Mouse (Mus musculus) E14TG2a.4 (cell line): ENCODE results near the gene Bmper.

ENCODE experiments used
- H3K27me3 ChIP-seq: 2 replicates; pipeline ENCODE4 v1.6.1; 2014; ENCODE audit warnings: low read length, control low read depth; ENCODE audit not compliant: insufficient read depth
- H3K36me3 ChIP-seq: 2 replicates; pipeline ENCODE4 v1.6.1; 2014; ENCODE audit warnings: low read length, control low read depth; ENCODE audit not compliant: insufficient read depth
- H3K4me1 ChIP-seq: replicated peaks from 2 replicates; pipeline ENCODE4 v1.6.1; 2014; ENCODE audit warnings: low read depth, low read length, control low read depth
- H3K4me3 ChIP-seq: replicated peaks from 2 replicates; pipeline ENCODE4 v1.5.1; 2014; ENCODE audit warnings: mild to moderate bottlenecking, low read length
- H3K9me3 ChIP-seq: 2 replicates; pipeline ENCODE4 v1.6.1; 2014; ENCODE audit warnings: low read length, control low read depth
- CTCF ChIP-seq: conservative IDR thresholded peaks from 2 replicates; pipeline ENCODE4 v1.5.1; 2014; ENCODE audit warnings: low read length
- NANOG ChIP-seq: IDR thresholded peaks from 2 replicates; pipeline ENCODE4 v1.6.1; 2014; ENCODE audit warnings: borderline replicate concordance, low read length, mixed read lengths
- POU5F1 ChIP-seq: IDR thresholded peaks from 2 replicates; pipeline ENCODE4 v1.6.1; 2014; ENCODE audit warnings: low read length, borderline replicate concordance

Bmper gene

GRCm38 (mm10) chr9:23407416-23407815 is 184.5 kb downstream of the Bmper start:
- no peak for TF ChIP-seq POU5F1
- TF ChIP-seq NANOG, result no peak
- TF ChIP-seq CTCF, result no peak
- Histone ChIP-seq H3K4me3 (no peak overlapping the region), H3K9me3 (peaks cover 11% of the 10 kb centered on the region; the same call in 1 of the 2 replicates), H3K4me1 (no peaks in the 10 kb centered on the region), H3K27me3 (no peaks in the 10 kb centered on the region), H3K36me3 (no peaks in the 10 kb centered on the region)

GRCm38 (mm10) chr9:23407935-23408781 is 185.3 kb downstream of the Bmper start:
- Histone ChIP-seq H3K4me3 (no peak overlapping the region), H3K9me3 (peaks cover 11% of the 10 kb centered on the region; the same call in 1 of the 2 replicates), H3K27me3 (no peaks in the 10 kb centered on the region), H3K4me1 (no peaks in the 10 kb centered on the region), H3K36me3 (no peaks in the 10 kb centered on the region)
- no peak for TF ChIP-seq POU5F1
- TF ChIP-seq NANOG, result no peak
- TF ChIP-seq CTCF, result no peak

GRCm38 (mm10) chr9:23410567-23410966 is 187.7 kb downstream of the Bmper start:
- peaks cover 11% of the 10 kb centered on the region; the same call in 1 of the 2 replicates for H3K9me3 ChIP-seq
- H3K27me3 ChIP-seq, result no peaks in the 10 kb centered on the region
- H3K4me3 ChIP-seq, result no peak overlapping the region
- TF ChIP-seq POU5F1 (no peak), CTCF (no peak), NANOG (no peak)
- H3K36me3 ChIP-seq, result no peaks in the 10 kb centered on the region
- no peaks in the 10 kb centered on the region for H3K4me1 ChIP-seq

GRCm38 (mm10) chr9:23412956-23413355 is 190.1 kb downstream of the Bmper start:
- Histone ChIP-seq H3K27me3 (no peaks in the 10 kb centered on the region), H3K4me1 (no peaks in the 10 kb centered on the region), H3K9me3 (peaks cover 11% of the 10 kb centered on the region; the same call in 1 of the 2 replicates), H3K36me3 (no peaks in the 10 kb centered on the region), H3K4me3 (no peak overlapping the region)
- TF ChIP-seq NANOG, result no peak
- TF ChIP-seq CTCF, result no peak
- TF ChIP-seq POU5F1, result no peak

- no peaks in the 10 kb centered on the region for H3K4me1 ChIP-seq
- TF ChIP-seq POU5F1 (no peak), CTCF (no peak), NANOG (no peak)
- H3K27me3 ChIP-seq, result no peaks in the 10 kb centered on the region
- H3K36me3 ChIP-seq, result no peaks in the 10 kb centered on the region
- H3K4me3 ChIP-seq, result no peak overlapping the region
- no peaks in the 10 kb centered on the region for H3K9me3 ChIP-seq
Measured at GRCm38 (mm10) chr9:23419107-23419506, 196.2 kb downstream of the Bmper start.

GRCm38 (mm10) chr9:23423748-23424147 is 200.9 kb downstream of the Bmper start:
- H3K36me3 ChIP-seq, result no peaks in the 10 kb centered on the region
- H3K4me1 ChIP-seq, result no peaks in the 10 kb centered on the region
- TF ChIP-seq NANOG, result no peak
- TF ChIP-seq CTCF, result no peak
- TF ChIP-seq POU5F1, result no peak
- H3K4me3 ChIP-seq, result no peak overlapping the region
- H3K27me3 ChIP-seq, result no peaks in the 10 kb centered on the region
- H3K9me3 ChIP-seq, result no peaks in the 10 kb centered on the region

GRCm38 (mm10) chr9:23432631-23433030 is 209.8 kb downstream of the Bmper start:
- Histone ChIP-seq H3K9me3 (no peaks in the 10 kb centered on the region), H3K27me3 (peaks cover 6% of the 10 kb centered on the region), H3K36me3 (no peaks in the 10 kb centered on the region), H3K4me1 (no peaks in the 10 kb centered on the region), H3K4me3 (no peak overlapping the region)
- TF ChIP-seq POU5F1 (no peak), NANOG (no peak), CTCF (no peak)

- H3K36me3 ChIP-seq, result no peaks in the 10 kb centered on the region
- H3K4me1 ChIP-seq, result no peaks in the 10 kb centered on the region
- no peaks in the 10 kb centered on the region for H3K9me3 ChIP-seq
- TF ChIP-seq CTCF (no peak), POU5F1 (no peak), NANOG (no peak)
- H3K27me3 ChIP-seq, result peaks cover 6% of the 10 kb centered on the region
- no peak overlapping the region for H3K4me3 ChIP-seq
Measured at GRCm38 (mm10) chr9:23433238-23433637, 210.4 kb downstream of the Bmper start.
